Mouse (Mus musculus) kidney, postnatal 36 days (tissue): ENCODE results near the gene Qdpr.

Experiments
- DNase-seq, 2 experiments: peaks; one replicate each; pipeline ENCODE4 v3.0.0; 2021 to 2022; ENCODE audit warnings: mixed read lengths in 2 of 2

Gene Qdpr

DNA sequence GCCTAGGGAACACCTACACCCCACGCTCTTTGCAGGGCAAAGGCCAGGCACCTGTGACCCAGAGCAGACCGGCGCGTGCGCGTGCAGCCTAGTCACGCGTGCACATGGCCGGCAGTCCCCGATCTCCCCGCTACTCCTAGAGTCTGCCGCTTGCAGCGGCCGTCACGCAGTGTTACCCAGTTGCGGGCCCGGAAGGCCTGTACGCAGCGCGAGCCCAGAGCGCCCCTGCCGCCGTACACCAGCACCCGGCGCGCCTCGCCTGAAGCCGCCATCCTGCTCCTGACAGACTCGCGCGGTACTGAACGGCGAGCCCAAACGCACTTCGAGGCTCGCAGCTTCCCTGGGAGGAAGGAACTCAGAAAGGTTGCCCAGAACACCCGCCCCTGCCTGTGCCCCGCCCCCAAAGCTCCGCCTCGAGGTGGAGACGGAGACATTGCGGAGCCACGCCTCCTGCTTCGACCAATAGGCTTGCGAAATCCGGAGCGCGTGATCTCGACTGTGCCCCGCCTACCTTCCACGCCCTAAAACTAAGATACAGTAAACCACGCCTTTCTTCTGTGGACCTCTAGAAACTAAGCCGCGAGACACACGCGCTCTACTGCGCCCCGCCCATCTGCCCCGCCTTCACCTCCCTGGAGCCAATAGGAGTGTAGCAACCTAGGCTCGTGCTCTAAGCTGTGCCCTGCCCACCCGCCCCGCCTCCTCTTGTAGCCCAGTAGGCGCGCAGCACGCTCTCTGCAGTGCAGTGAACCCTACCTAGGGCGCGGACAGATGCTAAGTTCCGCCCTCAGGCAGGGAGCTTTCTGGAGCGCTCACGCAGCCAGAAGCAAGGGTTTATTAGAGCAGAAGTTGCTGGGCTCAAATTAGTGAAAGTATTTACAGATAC lies at the start of gene Qdpr:
TSS of gene Qdpr (minus strand) at position 406 of the 886 bp plus-strand sequence.
- peak; percentile 98 to 99 for DNase-seq

DNA sequence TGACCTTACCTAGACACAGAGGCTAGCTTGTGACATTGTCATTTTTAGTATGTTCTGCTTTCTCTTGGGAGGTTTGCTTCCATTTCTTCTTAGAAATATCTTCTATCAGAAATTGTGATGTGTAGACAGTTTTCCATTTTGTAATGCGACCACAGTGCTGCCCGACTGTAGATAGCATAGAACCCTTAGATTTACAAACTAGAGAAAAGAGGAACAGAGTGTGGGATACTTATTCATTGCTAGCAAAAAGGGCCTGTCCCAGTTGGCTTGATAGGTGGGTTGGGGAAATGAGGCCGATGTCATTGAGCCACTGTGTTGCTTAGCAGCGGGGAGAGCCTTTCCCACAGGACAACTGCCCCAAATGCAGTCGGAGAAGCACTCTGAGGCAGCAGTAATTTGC lies 47.5 kb upstream of the Qdpr start:
- no peak for DNase-seq

- DNase-seq: peak in 1 of 2 experiments; percentile 38
Observed at GRCm38 (mm10) chr5:45496930-45497550, 47.0 kb upstream of the Qdpr start.

- no peak for DNase-seq
Observed at GRCm38 (mm10) chr5:45496479-45496878, 46.4 kb upstream of the Qdpr start.

GRCm38 (mm10) chr5:45496042-45496441 lies 46.0 kb upstream of the Qdpr start:
- DNase-seq: peak in 1 of 2 experiments; percentile 38

DNA sequence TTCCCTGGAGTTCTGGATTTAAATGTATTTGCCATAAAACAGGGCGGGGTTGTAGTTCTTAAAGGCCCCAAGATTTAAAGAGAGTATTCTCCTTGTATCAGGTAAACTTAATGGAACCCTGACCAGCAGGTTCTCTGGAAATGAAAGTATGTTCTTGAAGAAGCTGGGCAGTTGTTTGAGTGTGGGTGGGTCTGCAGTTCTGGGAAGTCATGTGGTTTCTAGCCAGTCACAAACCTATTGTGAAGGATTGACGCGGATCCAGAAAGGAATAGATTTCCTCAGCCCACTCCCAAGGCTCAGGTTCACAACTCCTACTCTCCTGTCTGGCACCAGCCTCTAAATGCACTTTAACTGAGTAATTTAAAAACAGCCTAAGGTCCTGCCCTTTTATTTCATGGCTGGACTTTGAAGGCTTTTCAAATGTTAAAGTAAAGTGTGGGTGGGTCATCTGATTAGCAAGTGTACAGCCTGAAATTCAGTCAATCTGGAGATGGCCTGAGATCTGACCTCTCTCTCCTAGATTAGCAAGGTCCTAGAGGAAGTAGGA lies 45.5 kb upstream of the Qdpr start:
- DNase-seq: no peak

GRCm38 (mm10) chr5:45494093-45494755 lies 44.2 kb upstream of the Qdpr start:
- peak in 1 of 2 experiments; percentile 43 for DNase-seq

GRCm38 (mm10) chr5:45493191-45494092 lies 43.4 kb upstream of the Qdpr start, which contains the start of gene Lap3:
TSS of gene Lap3 (plus strand) at chr5:45493374.
- peak; percentile 100 for DNase-seq

GRCm38 (mm10) chr5:45491776-45492175 lies 41.7 kb upstream of the Qdpr start:
- no peak for DNase-seq

GRCm38 (mm10) chr5:45483654-45484053 lies 33.6 kb upstream of the Qdpr start:
- peak in 1 of 2 experiments; percentile 26 for DNase-seq

GRCm38 (mm10) chr5:45482607-45483006 lies 32.6 kb upstream of the Qdpr start:
- no peak for DNase-seq

DNA sequence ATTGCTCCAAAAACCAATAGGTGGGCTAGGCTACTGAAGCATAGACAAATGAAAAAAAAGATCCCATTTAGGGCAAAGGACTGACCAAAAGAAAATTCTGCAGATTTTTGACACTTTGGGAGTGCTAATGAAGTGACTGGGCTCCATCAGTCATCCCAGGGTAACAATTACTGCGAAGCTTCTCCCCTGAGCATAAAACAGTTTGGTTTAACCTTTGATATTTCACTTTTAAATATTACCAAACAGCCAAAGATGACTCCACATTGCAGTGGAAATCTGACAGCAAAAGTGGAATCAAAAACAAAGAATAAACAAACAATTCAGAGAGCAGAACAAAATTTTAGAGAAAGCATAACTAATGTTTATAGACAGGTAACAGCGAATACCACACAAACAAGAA lies 31.1 kb upstream of the Qdpr start:
- no peak for DNase-seq

DNA sequence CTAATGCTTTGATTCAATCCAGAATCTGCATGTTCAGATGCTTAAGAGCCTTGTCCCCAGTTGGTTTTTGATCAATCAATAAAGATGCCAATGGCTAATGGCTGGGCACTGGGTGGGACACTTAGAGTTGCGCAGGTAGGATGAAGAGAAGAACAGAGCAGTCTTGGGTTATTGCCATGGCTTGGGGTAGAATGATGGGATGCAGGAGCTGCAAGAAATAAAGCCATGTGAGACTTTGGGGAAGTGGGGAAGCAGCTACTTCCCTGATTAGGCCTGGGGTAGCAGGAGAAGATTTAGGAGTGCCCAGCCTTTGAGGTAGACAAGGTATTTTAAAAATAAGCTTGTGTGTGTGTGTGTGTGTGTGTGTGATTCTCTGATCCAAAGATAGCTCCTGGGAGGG lies 30.0 kb upstream of the Qdpr start:
- DNase-seq: no peak

DNA sequence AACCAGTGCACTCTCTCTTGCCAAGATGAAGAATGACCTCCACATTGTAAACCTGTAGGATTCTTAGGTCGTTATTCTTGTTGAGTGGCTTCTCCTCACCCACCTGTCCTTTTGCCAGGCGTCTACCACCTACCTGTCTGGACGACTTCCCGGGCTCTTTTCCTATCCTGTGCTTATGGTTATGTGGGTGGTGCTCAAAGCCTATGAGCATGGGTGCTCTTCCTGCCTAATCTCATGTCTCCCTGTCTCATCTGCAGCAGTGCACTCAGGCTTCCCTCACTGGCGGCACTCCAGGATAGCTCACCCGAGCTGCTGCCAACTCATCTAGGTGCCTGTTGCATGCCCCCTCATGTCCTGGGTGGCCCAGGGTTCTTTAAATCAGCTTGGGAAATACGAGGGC lies 27.6 kb upstream of the Qdpr start:
- peak in 1 of 2 experiments; percentile 41 for DNase-seq

DNA sequence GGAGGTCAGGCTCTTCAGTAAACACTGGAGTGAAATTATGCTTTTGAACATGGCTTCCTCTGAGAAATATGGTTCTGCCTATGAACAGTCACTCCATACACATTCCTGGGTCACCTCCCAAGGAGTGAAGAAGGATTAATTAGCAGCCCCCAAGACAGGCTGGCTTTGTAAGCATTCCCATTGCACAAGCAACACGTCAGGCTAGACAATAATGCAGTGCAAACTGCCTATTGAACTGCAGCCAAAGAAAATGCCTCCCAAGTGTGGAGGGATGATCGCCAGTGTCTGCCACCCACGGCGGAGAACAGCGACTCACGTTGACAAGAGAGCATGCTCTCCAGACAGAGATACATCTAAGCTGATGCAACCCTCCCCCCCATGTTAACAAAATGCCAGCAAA lies 26.3 kb upstream of the Qdpr start:
- peak in 1 of 2 experiments; percentile 17 for DNase-seq

DNA sequence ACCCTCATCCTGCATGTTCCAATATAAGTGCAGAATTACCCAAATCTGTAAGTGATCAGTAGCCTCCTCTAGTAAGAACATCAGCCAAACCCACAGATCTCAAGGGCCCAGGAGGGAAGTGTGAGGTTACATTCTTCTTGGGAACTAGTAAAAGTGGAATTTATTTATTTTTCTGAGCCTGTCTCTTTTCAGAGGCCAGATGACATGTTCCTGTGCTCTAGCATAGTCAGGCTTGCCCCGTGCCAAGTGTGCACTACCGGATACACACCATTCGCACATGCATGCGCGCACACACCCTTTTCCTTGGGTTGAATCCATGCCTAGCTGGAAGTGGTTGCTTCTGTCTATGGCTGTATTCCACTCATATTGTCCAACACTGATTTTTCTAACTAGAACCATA lies 25.7 kb upstream of the Qdpr start:
- DNase-seq: no peak

- no peak for DNase-seq
Observed at GRCm38 (mm10) chr5:45474758-45475157, 24.7 kb upstream of the Qdpr start.

DNA sequence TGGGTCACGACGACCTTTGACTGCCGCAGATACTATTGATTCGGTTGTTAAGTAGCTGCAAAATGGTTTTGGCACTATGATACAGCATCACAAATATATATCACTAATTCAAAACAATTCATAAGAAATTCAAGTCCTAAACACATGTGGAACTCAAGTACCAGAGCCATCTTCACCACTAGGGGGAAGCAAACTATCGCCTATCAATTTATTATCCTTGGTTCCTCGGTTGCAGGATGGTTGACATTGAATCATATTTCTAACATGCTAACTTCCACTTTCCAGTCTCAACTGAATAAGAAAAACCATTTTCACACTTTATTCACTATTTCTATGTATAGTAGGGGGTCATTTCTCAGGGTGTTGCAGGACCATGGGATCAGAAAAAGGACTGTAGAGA lies 24.2 kb upstream of the Qdpr start:
- peak; percentile 69 to 77 for DNase-seq

DNA sequence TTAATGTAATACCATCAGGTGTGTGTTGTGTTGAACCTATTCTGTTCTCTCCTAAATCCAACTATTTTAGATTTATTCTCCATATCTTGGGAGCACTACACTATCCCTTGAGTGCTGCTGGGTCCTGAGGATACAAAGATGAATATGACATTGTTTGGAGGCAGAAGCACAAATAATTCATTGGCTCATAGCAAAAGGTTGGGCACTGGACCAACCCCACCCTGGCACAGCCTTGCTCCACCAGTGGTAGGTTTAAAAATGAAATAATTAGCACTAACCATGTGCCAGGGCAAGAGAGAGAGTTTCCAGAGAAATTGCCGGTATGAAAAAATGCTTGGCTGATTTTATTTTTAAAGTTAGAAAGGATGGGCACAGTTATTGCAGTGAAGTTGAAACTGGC lies 23.5 kb upstream of the Qdpr start:
- DNase-seq: no peak

DNA sequence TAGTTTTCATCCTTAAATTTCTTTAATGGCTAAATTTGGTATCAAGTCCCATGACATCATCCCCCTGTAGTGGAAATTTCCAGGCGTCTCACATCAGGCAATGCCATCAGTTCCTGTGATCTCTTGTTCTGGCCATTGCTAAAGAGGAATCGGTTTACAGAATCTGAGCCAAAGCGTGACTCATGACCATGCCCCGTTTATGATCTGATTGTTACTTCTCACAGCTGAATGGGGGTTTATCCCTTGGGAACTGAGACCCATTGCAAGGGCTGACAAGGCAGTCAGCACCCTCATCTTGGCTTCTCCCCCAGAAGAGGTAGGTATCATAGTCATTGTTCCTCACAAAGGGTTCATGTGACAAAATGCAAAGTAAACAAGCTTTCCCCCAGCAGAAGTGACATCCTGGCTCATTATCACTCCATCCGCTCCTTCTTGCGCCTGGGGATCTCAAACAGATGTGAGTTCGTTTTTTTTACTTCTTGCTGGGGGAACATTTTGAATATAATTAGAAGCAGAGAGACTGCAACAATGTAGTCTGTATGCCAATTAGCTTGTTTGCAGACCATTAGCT lies 22.9 kb upstream of the Qdpr start:
- DNase-seq: no peak

- no peak for DNase-seq
Observed at GRCm38 (mm10) chr5:45454456-45454855, 4.4 kb upstream of the Qdpr start.

DNA sequence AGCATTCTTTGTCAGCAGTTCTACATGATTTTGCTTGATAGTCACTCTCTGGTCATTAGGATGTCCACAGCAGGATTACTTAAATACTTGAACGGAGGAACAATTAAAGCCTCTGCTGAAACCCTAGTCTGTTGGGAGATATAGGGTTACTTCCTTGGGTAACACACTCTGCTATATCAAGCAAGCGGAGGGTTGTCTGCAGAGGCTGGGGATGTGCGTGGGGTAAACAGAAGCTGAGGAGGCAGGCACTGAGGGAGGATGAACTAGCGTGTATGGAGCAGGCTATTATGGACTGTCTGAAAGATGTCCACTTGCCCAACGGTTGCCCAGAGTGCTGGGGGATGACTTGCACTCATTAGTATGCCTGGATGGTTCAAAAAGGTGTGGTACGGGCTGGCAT lies 3.4 kb upstream of the Qdpr start, which contains the start of gene Clrn2:
TSS of gene Clrn2 (plus strand) at position 301 of the 400 bp plus-strand sequence.
- DNase-seq: no peak
